Mouse (Mus musculus) liver, adult 2 months (tissue): ENCODE results near the gene Tnfaip8l1.

ENCODE experiments used
- CTCF ChIP-seq: fragments of 200-500 bp; IDR thresholded peaks from 2 replicates; pipeline ENCODE4 v1.5.1; 2011; ENCODE audit warnings: low read depth, low read length, control low read depth
- POLR2A ChIP-seq: fragments of 200-500 bp; IDR thresholded peaks from 2 replicates; pipeline ENCODE4 v1.6.1; 2011; ENCODE audit warnings: low read length, control low read depth; ENCODE audit not compliant: insufficient read depth; ENCODE audit errors: extremely low read depth

- TF ChIP-seq CTCF, result no peak
- no peak for TF ChIP-seq POLR2A
Measured at GRCm38 (mm10) chr17:56194357-56194756, 32.1 kb downstream of the Tnfaip8l1 start.
